Mouse (Mus musculus): ENCODE results near the gene Gm20388. TPM values are rescaled to one million over a fixed set of nuclear protein-coding genes. Genes with fewer than 3 reads are reported as not detected.

Gene Gm20388
- polyA plus RNA-seq, 1 experiment from 2014 or later, result 1.4 TPM

DNA sequence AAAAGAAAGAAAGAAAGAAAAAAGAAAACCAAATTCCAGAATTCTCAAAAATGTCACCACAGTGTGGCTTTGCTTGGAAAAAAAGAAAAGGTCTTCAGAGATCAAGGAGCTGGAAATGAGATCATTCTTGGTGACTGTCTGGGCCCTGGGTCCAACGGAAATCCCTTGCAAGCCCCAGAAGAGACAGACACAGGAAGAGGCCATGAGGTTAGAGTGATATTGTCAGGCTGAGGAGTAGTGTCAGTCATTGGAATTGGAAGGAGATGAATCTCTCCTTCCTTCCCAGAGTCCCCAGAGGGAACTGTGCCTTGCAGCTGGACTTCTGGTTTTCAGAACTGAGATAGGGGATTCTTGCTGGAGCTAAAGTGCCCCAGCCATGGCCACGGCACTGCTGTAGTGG is 788.9 kb downstream of the Gm20388 start:
- Histone ChIP-seq H3K4me1 (ENCODE audit: control insufficient read depth, low read depth, low read length) (no peaks in the 10 kb centered on the region; the same call in none of the 2 replicates), H3K36me3 (ENCODE audit: control insufficient read depth, insufficient read depth) (no peaks in the 10 kb centered on the region), H3K27ac (ENCODE audit: low read length) (peak overlapping the region; percentile 6; the same call in 1 of the 2 replicates), H3K4me3 (ENCODE audit: low read depth, low read length) (no peak overlapping the region), H3K9me3 (replicated peaks; ENCODE audit: control insufficient read depth, low read length) (no peaks in the 10 kb centered on the region), H3K27me3 (ENCODE audit: control insufficient read depth, insufficient read depth, low read depth, low read length) (no peaks in the 10 kb centered on the region), H3K4me2 (ENCODE audit: low read depth, low read length) (no peak overlapping the region), H3K9ac (ENCODE audit: low read depth, low read length) (no peak overlapping the region)
- ATAC-seq (ENCODE audit: low read depth), result peak; percentile 35; the same call in 1 of the 2 replicates
- 24% methylated on average over 2 of the region's 2 CpGs for WGBS (ENCODE audit: insufficient replicate concordance)

DNA sequence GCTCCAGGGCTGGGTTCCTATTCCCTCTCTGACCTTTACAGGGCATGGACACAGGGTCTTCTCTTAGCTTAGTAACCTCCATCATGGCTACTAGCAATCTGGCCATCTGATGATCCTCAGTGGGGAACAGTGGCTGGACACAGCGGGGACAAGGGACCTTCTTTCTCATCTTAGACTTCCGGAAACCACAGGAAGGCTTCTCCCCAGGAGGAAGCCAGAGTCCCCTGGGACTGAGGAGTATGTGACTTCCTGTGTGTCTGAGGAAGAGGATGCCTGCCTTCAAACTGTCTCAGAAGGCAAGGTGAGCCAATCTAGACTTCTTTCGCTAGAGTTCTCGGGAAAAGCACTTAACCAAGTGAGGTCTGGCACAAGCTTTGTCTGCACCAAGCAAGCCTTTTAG is 789.4 kb downstream of the Gm20388 start:
- Histone ChIP-seq H3K9ac (ENCODE audit: low read depth, low read length) (no peak overlapping the region), H3K27me3 (ENCODE audit: control insufficient read depth, insufficient read depth, low read depth, low read length) (no peaks in the 10 kb centered on the region), H3K4me2 (ENCODE audit: low read depth, low read length) (no peak overlapping the region), H3K9me3 (replicated peaks; ENCODE audit: control insufficient read depth, low read length) (no peaks in the 10 kb centered on the region), H3K27ac (ENCODE audit: low read length) (no peak overlapping the region), H3K4me3 (ENCODE audit: low read depth, low read length) (no peak overlapping the region), H3K4me1 (ENCODE audit: control insufficient read depth, low read depth, low read length) (no peaks in the 10 kb centered on the region; the same call in none of the 2 replicates), H3K36me3 (ENCODE audit: control insufficient read depth, insufficient read depth) (no peaks in the 10 kb centered on the region)
- ATAC-seq (ENCODE audit: low read depth), result no peak
- 35% methylated on average over 4 of the region's 4 CpGs for WGBS (ENCODE audit: insufficient replicate concordance)

DNA sequence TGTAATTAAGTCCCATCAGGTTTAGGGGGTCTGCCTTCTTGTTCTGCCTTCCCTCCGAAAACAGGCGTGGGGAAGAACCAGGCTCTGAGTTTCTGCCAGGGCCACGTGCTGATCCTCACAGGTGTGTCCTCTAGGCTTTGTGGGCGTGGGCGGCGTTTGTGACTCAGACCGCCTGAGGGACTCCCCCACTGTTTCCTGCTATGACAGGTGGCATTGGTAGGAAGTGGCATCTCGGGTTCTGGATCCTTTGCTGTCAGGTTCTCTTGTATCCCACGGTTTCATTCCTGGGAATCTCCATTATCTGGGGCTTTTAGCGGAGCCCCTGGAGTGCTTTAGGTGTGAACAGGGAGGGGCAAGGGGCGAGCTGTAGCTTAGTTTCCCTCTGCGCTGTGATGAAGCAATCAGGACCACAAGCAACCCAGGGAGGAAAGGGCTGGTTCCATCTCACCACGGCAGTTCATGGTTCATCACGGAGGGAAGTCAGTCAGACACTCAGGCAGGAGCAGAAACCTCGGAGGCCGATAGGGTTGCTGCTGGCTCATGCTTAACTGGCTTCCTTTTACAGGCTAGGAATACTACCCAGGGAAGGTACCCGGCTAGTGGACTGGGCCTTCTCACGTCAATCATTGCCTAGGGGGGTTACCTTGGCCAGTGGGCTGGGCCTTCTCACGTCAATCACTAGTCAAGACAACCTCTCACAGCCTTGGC is 791.3 kb downstream of the Gm20388 start:
- Histone ChIP-seq H3K4me3 (ENCODE audit: low read depth, low read length) (no peak overlapping the region), H3K27ac (ENCODE audit: low read length) (no peak overlapping the region), H3K36me3 (ENCODE audit: control insufficient read depth, insufficient read depth) (no peaks in the 10 kb centered on the region), H3K9me3 (replicated peaks; ENCODE audit: control insufficient read depth, low read length) (no peaks in the 10 kb centered on the region), H3K4me1 (ENCODE audit: control insufficient read depth, low read depth, low read length) (no peaks in the 10 kb centered on the region; the same call in none of the 2 replicates), H3K27me3 (ENCODE audit: control insufficient read depth, insufficient read depth, low read depth, low read length) (no peaks in the 10 kb centered on the region), H3K4me2 (ENCODE audit: low read depth, low read length) (no peak overlapping the region), H3K9ac (ENCODE audit: low read depth, low read length) (no peak overlapping the region)
- 27% methylated on average over 19 of the region's 19 CpGs for WGBS (ENCODE audit: insufficient replicate concordance)
- no peak for ATAC-seq (ENCODE audit: low read depth)

DNA sequence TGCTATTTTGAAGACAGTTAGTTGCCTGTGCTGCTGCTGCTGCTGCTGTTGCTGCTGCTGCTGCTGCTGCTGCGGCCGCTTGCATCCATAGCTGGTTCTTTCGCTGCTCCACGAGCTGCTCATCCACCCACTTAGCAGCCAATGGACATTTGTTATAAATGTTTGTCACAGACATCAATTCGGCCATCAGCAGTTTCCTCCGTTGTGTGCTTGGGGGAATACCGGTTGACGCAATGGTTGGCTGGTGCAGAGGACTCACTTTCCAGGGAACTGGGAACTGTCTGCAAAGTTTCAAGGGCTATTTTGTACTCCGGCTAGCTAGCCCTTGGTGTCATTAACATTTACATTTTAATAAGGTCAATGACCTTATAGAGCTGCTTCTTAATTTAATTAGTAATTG is 793.6 kb downstream of the Gm20388 start:
- H3K4me3 ChIP-seq (ENCODE audit: low read depth, low read length), result no peak overlapping the region
- H3K4me2 ChIP-seq (ENCODE audit: low read depth, low read length), result no peak overlapping the region
- no peaks in the 10 kb centered on the region; the same call in 1 of the 2 replicates for H3K4me1 ChIP-seq (ENCODE audit: control insufficient read depth, low read depth, low read length)
- no peaks in the 10 kb centered on the region for H3K9me3 ChIP-seq (replicated peaks; ENCODE audit: control insufficient read depth, low read length)
- H3K27ac ChIP-seq (ENCODE audit: low read length), result no peak overlapping the region
- no peaks in the 10 kb centered on the region for H3K36me3 ChIP-seq (ENCODE audit: control insufficient read depth, insufficient read depth)
- no peaks in the 10 kb centered on the region for H3K27me3 ChIP-seq (ENCODE audit: control insufficient read depth, insufficient read depth, low read depth, low read length)
- no peak for ATAC-seq (ENCODE audit: low read depth)
- 61% methylated on average over 9 of the region's 9 CpGs for WGBS (ENCODE audit: insufficient replicate concordance)
- H3K9ac ChIP-seq (ENCODE audit: low read depth, low read length), result no peak overlapping the region

DNA sequence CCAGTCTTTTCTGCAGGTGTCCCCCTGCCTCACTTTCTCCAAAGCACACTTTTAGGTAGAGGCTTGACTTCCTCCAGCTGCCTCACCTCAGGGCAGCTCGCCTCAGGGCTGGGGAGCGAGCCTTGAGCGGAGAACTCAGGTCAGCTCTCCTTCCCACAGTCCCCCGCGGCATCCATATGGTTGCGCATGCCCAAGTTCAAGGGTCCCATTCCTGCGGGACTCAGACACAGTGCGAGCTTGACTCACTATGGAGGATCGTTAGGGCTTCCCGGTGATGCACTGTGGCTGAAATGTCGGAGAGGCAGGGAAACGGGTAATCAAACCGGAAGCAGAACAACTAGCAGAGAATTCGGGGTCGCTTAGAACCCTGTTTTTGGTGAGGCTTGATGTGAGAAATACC is 794.5 kb downstream of the Gm20388 start:
- Histone ChIP-seq H3K4me2 (ENCODE audit: low read depth, low read length) (no peak overlapping the region), H3K27me3 (ENCODE audit: control insufficient read depth, insufficient read depth, low read depth, low read length) (no peaks in the 10 kb centered on the region), H3K9ac (ENCODE audit: low read depth, low read length) (no peak overlapping the region), H3K4me3 (ENCODE audit: low read depth, low read length) (no peak overlapping the region), H3K9me3 (replicated peaks; ENCODE audit: control insufficient read depth, low read length) (no peaks in the 10 kb centered on the region), H3K27ac (ENCODE audit: low read length) (no peak overlapping the region), H3K4me1 (ENCODE audit: control insufficient read depth, low read depth, low read length) (no peaks in the 10 kb centered on the region; the same call in 1 of the 2 replicates), H3K36me3 (ENCODE audit: control insufficient read depth, insufficient read depth) (no peaks in the 10 kb centered on the region)
- no peak for ATAC-seq (ENCODE audit: low read depth)
- 75% methylated on average over 15 of the region's 15 CpGs for WGBS (ENCODE audit: insufficient replicate concordance)

DNA sequence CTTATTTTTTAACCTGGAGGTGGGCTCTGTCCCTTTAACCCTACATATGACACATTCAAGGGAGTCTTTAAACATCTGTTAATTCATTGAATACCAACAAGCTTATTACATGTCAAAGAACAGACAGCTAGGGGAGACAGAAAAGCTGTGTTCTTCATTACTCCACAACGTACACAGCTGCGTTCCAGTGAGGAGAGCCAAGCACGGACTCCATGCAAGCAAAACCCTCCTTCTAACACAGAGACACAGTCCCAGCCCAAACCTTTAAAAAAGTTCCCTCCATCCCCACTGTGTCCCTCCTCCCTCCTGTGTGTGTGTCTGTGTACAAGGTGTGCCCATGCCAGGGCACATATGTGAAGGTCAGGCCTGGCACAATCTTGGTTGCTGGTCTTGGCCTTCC is 795.6 kb downstream of the Gm20388 start:
- no peak overlapping the region for H3K9ac ChIP-seq (ENCODE audit: low read depth, low read length)
- H3K27ac ChIP-seq (ENCODE audit: low read length), result no peak overlapping the region
- no peaks in the 10 kb centered on the region for H3K9me3 ChIP-seq (replicated peaks; ENCODE audit: control insufficient read depth, low read length)
- H3K36me3 ChIP-seq (ENCODE audit: control insufficient read depth, insufficient read depth), result no peaks in the 10 kb centered on the region
- WGBS (ENCODE audit: insufficient replicate concordance), result 71% methylated on average over 3 of the region's 3 CpGs
- no peaks in the 10 kb centered on the region for H3K27me3 ChIP-seq (ENCODE audit: control insufficient read depth, insufficient read depth, low read depth, low read length)
- H3K4me1 ChIP-seq (ENCODE audit: control insufficient read depth, low read depth, low read length), result no peaks in the 10 kb centered on the region; the same call in 1 of the 2 replicates
- no peak for ATAC-seq (ENCODE audit: low read depth)
- H3K4me2 ChIP-seq (ENCODE audit: low read depth, low read length), result no peak overlapping the region
- H3K4me3 ChIP-seq (ENCODE audit: low read depth, low read length), result no peak overlapping the region

DNA sequence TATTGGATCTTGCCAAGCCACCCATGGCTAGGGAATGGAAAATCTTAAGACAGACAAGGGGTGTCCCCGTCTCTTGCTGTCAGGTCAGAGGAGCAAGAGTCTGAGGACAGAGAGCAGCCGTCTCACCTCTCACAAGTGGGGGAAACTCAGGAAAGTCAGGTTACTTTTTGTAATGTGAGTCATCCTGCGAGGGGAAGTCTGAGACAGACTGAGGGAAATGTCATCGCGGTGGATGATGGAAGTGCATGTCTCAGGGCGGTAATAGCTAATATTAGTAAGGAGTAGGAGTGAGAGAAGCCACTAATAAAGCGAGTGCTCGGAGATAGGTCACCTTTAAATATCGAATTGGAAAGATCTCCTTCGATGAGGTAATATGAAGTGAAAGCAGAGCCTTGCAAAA is 798.5 kb downstream of the Gm20388 start:
- Histone ChIP-seq H3K36me3 (ENCODE audit: control insufficient read depth, insufficient read depth) (no peaks in the 10 kb centered on the region), H3K4me2 (ENCODE audit: low read depth, low read length) (no peak overlapping the region), H3K27ac (ENCODE audit: low read length) (no peak overlapping the region), H3K27me3 (ENCODE audit: control insufficient read depth, insufficient read depth, low read depth, low read length) (no peaks in the 10 kb centered on the region), H3K4me3 (ENCODE audit: low read depth, low read length) (no peak overlapping the region), H3K9me3 (replicated peaks; ENCODE audit: control insufficient read depth, low read length) (no peaks in the 10 kb centered on the region), H3K9ac (ENCODE audit: low read depth, low read length) (no peak overlapping the region), H3K4me1 (ENCODE audit: control insufficient read depth, low read depth, low read length) (no peaks in the 10 kb centered on the region)
- 34% methylated on average over 10 of the region's 10 CpGs for WGBS (ENCODE audit: insufficient replicate concordance)
- no peak for ATAC-seq (ENCODE audit: low read depth)

DNA sequence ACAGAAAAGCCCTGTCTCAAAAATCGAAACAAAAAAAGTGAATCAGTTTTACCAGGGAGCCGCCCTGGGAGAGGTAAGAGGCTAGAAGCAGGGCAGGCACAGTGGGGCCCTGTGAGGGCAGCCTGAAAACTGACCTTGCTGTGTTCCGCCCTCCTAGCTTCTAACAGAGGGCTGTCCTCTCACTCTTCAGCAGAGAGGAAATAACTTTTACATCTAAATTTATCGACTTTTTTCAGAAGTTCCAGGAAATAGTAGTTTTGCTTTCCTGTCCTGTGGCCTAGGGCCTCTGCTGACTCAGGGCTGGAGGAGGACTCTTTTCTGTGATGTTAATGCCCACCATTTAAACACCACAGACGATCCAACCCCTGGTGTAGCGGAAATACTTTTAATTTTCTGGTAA is 804.6 kb downstream of the Gm20388 start:
- H3K4me3 ChIP-seq (ENCODE audit: low read depth, low read length), result no peak overlapping the region
- no peak overlapping the region for H3K27ac ChIP-seq (ENCODE audit: low read length)
- H3K4me1 ChIP-seq (ENCODE audit: control insufficient read depth, low read depth, low read length), result no peaks in the 10 kb centered on the region
- H3K9ac ChIP-seq (ENCODE audit: low read depth, low read length), result no peak overlapping the region
- H3K4me2 ChIP-seq (ENCODE audit: low read depth, low read length), result no peak overlapping the region
- no peaks in the 10 kb centered on the region for H3K27me3 ChIP-seq (ENCODE audit: control insufficient read depth, insufficient read depth, low read depth, low read length)
- H3K36me3 ChIP-seq (ENCODE audit: control insufficient read depth, insufficient read depth), result no peaks in the 10 kb centered on the region
- WGBS (ENCODE audit: insufficient replicate concordance), result 29% methylated on average over 6 of the region's 6 CpGs
- no peaks in the 10 kb centered on the region for H3K9me3 ChIP-seq (replicated peaks; ENCODE audit: control insufficient read depth, low read length)
- ATAC-seq (ENCODE audit: low read depth), result no peak

DNA sequence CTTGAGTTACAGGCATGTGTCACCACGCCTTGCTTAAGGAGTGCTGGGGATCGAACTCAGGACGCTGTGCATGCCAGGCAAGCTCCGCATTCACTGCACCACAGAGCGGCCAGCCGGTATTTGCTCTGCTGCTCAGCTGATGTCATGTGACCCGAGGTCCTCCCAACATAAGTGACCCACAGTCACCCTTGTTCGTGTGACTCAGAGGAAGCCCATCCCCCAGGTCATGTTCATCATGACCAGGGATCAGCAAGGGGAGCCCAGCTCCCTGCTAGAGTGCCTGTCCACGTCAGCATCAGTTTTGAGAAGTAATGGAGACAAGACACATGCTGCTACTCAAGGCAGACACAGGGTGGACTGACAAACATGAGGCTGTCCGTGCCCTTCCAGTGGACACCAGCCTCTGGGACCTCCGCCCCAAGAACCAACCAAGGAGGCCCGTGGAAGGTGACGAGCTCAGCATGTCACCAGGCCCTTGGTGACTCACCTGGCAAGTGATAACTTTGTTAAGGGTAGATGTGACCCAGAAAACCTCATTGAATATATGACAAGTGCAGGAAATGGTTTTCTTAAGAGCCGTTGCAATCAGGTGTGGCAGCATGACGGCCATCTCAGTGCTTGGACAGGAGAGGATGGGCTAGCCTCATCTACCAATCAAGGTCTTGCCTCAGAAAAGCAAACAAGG is 805.5 kb downstream of the Gm20388 start:
- H3K4me3 ChIP-seq (ENCODE audit: low read depth, low read length), result no peak overlapping the region
- H3K4me2 ChIP-seq (ENCODE audit: low read depth, low read length), result no peak overlapping the region
- H3K9me3 ChIP-seq (replicated peaks; ENCODE audit: control insufficient read depth, low read length), result no peaks in the 10 kb centered on the region

More for the DNA sequence above, 805.5 kb downstream of the Gm20388 start:
- ATAC-seq (ENCODE audit: low read depth), result peak; percentile 41
- Histone ChIP-seq H3K27ac (ENCODE audit: low read length) (no peak overlapping the region), H3K4me1 (ENCODE audit: control insufficient read depth, low read depth, low read length) (no peaks in the 10 kb centered on the region), H3K27me3 (ENCODE audit: control insufficient read depth, insufficient read depth, low read depth, low read length) (no peaks in the 10 kb centered on the region), H3K36me3 (ENCODE audit: control insufficient read depth, insufficient read depth) (no peaks in the 10 kb centered on the region), H3K9ac (ENCODE audit: low read depth, low read length) (no peak overlapping the region)
- WGBS (ENCODE audit: insufficient replicate concordance), result 54% methylated on average over 15 of the region's 15 CpGs

Data from liver, embryonic 16.5 days (tissue).